Mouse (Mus musculus) cerebellum, postnatal 36 days (tissue): ENCODE results near the gene Trpd52l3.

Experiments used
- DNase-seq, 2 experiments: peaks; one replicate each; pipeline ENCODE4 v3.0.0; 2021 to 2022; ENCODE audit warnings: mixed read lengths in 2 of 2

Gene Trpd52l3

DNA sequence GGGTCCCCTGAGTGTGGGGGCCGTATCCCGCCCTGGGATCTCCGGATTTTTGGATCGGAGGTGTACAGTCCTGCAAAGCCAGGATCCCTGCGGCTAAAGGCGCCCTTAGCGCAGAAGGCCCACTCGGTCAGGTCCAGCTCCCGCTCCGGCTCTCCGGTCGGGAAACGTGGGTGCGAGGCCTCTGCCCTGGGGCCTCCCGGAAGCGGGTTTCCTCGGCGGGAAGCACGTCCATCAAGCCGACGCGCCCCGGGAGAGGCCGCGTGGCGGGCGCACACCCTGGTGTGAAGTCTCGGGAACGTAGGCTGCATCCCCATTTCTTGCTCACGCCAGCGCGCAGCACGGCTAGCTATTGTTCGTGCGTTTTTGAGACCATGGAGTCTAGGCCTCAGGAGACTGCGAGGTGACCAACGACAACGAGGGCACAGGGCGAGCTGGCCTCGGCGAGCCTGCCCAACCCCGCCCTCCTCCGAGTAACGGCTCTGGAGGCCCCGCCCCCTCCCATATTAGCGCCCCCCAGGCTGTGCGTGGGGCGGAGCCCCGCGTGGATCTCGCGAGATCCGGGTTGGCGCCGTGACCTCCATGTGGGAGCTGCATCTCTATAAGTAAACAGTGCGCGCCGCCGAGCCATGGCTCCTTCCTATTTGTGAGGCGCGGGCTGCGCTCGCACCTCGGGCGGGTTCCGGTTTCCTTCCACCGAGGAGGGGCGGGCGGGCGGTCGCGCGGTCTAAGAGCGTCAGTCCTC is 26.5 kb downstream of the Trpd52l3 start, which contains the start of gene Uhrf2:
TSS of gene Uhrf2 (plus strand) at position 620 of the 742 bp plus-strand sequence.
- peak; percentile 94 to 97 for DNase-seq

DNA sequence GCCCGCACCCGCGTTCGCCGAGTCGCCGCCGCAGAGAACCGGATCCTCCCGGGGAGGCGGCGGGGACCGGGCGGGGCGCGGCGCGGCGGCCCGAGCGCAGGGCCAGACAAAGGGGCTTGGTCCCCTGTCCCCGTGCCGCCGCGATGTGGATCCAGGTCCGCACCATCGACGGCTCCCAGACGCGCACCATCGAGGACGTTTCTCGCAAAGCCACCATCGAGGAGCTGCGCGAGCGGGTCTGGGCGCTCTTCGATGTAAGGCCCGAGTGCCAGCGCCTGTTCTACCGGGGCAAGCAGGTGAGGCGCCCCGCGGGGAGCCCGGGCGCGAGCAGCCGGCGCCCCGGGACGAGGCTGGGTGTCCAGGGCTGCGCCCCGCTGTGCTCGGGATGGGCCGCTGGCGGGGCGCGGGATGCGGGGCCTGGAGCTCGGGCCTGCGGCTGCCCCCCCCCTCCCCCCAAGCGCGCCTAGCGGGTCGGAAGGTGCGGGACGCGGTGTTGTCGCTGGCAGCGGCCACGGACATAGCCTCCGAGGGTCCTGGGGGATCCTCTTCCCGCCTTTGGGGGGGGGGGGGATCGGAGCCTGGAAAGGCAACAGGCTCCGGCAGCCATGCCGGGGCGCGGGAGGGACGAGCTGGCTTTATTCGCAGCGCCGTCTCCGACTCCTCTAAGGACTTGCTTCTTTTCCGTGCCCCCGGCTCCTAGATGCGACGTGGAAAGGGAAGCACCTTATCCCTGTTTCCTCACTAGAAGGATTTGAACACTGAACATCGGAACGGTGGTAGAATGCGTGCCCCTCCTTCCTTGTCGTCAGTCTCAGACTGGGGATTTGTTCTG is 27.3 kb downstream of the Trpd52l3 start:
- peak in 1 of 2 experiments; percentile 46 for DNase-seq

DNA sequence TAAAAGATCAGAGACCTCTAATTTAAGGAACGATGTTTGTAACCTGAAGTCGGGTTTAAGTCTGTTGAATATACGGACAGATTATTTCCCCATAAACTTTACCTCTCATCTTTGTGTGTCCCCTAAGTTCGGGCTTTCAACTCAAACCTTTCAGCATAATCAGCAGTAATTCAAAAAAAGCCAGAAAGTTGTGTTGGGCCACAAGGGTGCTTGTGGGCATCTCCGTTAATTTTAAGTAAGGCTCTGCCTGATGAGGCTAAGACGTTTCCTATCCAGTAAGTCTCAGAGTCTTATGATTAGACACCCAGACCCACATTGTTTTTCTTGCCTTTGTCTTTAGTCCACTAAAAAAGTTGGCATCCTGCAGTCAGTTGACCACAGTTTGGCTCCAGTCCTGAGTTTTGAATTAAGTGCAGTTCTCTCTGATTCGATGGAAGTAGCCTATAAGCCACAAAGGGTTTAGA is 27.9 kb downstream of the Trpd52l3 start:
- no peak for DNase-seq

DNA sequence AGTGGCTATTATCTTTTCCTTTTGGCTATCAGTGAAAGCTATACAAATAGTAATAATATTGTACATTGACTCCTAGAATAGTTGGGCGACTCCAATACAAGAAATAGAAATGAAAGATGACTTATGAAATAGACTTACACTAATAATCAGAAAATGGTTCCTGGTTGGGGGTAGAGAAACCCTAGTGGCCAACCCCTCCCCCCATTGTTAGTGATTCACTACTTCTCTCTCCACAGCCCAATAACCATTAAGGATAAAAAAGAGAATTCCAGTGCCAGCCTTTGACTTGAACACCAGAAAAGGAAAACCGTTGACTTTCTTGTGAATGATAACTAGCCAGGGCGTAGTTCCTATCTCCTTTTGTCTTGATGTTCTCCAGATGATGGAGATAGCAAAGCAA is 28.6 kb downstream of the Trpd52l3 start:
- no peak for DNase-seq

DNA sequence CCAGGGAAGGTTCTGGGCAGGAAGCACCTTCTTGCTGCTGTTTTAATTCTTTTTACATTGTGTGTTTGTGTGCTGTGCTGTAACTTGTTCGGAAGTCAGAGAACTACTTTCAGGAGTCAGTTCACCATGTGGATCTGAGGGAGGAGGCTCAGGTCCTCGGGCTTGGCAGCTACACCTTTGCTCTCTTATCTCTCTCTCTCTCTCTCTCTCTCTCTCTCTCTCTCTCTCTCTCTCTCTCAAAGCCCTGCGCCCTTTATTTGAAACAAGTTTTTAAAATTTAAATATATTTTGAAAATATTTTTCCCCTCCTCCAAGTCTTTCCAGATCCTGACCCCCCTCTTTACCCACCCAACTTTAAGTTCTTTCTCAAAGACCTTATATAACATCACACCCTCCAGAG is 31.8 kb downstream of the Trpd52l3 start:
- DNase-seq, result no peak

DNA sequence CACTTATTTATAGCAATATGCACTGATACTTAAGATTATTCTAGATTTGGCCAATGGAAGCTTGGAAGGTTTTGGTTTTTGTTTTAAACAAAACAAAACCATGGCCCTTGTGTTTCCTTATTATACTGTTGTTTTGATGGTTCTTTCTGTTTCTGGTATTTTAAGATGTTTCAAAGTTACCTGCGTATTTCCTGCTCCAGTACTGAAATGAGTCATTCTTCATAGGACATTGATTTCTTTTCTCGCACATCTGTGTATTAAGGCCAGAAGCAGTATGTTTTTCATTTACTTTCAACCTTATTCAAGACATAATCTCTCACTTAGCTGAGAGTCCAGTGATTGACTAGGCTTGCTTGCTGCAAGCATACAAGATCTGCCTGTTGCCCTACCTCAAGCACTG is 40.1 kb downstream of the Trpd52l3 start:
- no peak for DNase-seq

DNA sequence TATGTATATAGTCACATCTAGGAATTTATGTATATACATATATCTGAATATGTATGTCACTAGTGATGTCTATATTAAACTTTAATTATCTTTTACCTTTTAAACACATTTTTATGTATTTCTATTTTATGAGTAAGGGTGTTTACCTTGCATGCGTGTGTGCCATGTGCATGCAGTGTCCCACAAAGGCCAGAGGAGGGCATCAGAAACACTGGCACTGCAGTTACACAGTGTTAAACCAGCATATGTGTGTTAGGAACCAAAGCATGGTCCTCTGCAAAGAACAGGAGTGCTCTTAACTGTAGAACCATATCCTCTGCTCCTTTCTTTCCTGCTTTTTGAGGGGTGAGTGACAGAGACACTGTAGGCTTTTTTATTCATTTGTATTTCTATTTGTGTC is 41.0 kb downstream of the Trpd52l3 start:
- DNase-seq, result no peak

DNA sequence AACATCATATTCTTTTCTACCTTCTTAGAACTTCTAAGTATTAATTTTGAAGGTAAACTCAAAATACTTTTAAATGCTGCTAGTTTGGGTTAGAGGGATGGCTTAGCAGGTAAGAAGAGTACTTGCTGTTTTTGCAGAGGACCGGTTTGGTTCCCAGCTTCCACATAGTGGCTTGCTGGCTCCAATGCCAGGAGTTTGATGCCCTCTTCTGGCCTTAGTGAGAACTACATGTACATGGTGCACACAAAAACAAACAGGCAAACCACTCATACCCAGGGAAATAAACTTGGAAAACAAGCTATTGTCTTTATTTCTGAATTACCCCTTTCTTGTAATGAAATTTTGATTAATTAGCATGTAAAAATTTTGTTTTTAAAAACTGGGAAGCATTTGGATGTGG is 42.3 kb downstream of the Trpd52l3 start:
- no peak for DNase-seq

DNA sequence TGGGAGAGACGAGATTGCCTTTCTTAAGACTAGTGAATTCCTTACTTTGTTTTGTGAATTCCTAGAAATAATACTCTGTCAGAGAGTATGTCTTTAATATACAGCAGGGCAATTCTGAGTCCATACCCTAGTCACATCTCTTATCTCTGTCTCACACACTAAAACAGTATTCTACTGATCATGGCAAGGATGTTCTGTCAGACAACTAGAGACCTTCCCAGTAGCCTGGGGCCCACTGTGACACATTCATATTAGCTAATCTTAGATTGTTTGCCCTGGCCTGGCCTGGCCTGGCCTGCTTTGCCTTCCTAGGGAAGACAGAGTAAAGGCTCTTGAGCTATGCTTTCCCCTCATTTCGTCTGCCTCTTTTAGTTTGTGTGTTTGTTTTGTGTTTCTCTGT is 47.0 kb downstream of the Trpd52l3 start:
- DNase-seq, result no peak

DNA sequence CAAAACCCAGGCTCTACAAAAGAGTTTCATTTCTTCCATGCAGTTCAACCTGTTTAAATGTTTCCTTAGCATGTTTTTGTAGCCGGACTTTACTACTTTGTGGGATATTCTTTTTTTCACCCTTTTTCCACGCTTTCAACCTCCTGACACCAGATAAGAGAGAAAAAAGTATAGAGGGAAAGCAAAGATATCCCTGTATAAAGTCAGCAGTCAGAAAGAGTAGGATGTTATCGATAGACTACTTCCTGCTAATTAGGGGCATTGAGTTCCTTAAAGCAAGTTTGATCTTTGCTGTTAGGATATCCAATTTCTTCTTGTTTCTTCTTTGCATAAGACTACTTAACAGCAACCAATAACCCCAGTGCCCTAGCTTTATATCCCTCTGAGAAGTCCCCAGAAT is 47.9 kb downstream of the Trpd52l3 start:
- DNase-seq, result no peak

DNA sequence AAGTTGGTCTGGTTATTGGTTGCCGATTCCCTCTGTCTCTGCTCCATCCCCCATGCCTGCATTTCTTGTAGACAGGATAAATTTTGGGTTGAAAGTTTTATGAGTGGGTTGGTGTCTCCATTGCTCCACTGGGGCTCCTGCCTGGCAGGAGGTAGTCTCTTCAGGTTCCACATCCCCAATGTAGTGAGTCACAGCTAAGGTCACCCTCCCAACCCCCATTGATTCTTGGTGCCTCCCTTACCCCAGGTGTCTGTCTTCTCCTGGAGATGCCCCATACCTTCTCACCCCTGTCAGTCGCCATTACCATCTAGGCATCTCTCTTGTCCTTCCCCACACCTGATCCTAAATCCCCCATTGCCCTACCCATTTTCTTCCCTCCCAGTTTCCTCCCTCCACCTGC is 50.6 kb downstream of the Trpd52l3 start:
- DNase-seq, result no peak
